Mouse (Mus musculus) right cerebral cortex, postnatal 36 days (tissue): ENCODE data around the gene S1pr3.

Experiments used
- DNase-seq, 2 experiments: peaks; one replicate each; pipeline ENCODE4 v3.0.0; 2022; ENCODE audit warnings: low spot score in 2 of 2, mixed read lengths in 1 of 2

Gene S1pr3

DNA sequence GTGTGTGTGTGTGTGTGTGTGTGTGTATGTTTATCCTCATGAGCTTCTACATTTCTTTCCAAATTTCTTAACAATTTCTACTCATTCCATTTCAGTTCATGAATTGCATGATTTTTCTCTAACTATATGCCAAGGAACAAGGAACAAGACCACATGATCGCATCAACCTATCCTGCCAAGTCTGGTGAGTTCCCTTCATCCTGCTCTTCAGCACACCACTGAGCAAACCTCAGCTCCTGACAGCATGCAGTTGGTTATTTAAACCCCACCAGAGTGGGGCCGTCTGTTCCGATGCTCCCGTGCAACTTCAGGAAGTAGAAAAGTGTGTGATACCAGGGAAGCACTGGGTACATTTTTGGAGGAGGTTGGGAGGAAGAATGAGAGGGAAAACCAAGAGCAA is 38.1 kb downstream of the S1pr3 start:
- no peak for DNase-seq

DNA sequence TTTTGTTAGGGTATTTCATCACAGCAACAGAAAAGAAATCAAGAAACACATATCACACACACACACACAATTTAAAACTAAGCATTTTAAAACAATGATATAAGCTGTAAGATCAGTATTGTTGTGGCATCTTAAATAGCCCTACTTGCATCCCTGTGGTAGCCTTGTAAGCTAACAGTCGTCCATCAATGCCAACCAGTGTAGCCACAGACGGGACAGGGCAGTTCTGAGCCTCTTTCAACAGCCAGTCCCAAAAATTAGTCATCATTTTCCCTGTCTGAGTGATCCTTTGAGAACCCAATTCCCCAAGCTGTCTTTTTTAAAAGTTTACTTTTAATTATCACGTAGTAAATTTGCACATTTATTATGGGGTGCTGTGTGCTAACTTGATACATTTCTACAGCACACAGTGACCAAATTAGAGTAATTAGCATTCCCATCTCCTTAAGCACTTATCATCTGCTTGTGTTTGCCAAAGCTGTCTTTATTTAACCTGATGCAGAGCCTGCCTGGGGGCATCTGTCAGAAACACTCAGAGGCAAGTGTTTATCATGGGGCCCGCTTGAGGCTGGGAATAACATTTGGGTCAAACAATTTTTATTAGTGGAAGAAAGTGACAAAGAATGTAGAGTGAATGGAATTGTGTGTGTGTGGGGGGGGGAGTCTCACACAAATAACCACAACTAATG is 47.9 kb downstream of the S1pr3 start:
- DNase-seq = no peak

DNA sequence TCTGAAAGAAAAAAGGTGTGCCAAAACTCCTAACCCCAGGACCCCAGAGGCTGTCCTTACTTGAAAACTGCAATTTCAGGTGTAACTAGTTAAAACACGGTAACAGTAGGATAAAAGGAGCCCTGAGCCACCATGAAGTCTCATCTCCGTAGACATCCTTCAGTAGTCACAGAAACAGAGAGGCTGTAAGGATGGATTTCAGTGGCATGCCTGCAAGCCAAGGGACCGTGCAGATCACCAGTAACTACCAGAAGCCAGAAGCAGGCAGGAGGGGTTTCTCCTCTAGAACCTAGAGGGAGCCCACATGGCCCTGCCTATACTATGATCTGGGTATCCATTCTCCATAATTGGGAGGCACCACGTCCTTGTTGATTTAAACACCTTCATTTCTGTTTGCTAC is 55.9 kb downstream of the S1pr3 start:
- DNase-seq = no peak

DNA sequence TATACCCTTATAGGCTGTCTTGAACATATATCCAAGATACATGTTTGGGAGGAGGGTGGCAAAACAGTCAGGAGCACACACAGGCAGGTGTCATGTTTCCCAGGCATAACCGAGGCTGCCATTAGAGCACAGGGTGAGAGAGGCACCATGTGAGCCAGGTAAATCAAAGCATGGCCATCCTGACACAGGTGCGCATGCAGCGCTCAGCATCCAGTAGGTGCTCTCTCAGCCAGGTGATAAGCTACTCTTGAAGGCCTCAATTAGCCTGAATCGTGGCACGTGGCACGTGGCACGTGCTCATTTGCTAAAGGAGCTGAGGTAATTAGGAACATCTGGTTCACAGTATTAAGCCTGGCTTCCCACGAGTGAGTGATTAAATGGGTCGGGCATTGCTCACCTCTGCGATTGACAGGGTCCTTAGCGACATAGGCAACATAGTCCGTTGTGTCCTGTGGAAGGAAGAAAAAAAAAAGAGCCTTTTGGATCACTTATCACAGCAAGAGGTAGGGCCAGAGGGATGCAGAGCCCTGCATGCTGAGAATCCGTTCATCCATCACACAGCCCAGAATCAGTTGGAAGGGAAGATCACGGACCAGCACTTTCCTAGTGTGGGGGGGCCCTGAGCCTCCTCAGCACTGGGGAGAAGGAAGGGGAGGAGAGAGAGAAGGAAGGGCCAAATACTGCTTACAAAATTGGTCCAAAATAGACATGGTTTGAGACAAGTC is 57.8 kb downstream of the S1pr3 start:
- DNase-seq = no peak

DNA sequence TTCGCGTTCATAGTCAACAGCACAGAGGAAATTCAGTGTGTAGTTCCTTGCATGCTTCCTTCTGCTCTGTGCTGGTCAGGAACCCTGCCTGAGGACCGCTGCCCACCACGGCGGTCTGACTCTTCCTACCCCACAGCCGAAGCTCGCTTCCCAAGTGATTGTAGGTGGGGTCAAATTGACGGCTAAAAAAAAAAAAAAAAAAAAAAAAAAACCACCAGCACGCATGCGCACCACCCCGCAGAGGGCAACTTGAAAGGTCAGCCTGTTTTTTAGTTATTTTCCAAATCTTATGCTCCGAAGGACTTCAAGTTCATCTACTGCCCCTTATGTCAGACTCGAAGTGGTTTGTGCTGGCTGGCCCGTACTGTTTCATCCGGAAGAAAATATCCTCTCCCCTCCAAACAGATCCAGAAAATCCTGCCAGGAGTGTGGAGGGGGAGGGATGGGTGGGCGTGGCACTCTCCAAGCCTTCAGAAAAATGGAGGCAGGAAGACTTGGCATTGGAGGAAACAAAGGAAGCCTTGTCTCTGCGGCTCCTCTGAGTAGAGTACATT is 60.3 kb downstream of the S1pr3 start:
- DNase-seq = no peak
